Mouse (Mus musculus) stomach, postnatal 0 days (tissue): ENCODE measurements around the gene Mxd1.

Source experiments
- CTCF ChIP-seq: IDR thresholded peaks from 2 replicates; pipeline ENCODE4 v1.5.1; 2016; ENCODE audit warnings: antibody characterized with exemption, low read depth, mild to moderate bottlenecking, moderate library complexity
- EP300 ChIP-seq: optimal IDR thresholded peaks from 2 replicates; pipeline ENCODE3; 2016; ENCODE audit warnings: antibody characterized with exemption

DNA sequence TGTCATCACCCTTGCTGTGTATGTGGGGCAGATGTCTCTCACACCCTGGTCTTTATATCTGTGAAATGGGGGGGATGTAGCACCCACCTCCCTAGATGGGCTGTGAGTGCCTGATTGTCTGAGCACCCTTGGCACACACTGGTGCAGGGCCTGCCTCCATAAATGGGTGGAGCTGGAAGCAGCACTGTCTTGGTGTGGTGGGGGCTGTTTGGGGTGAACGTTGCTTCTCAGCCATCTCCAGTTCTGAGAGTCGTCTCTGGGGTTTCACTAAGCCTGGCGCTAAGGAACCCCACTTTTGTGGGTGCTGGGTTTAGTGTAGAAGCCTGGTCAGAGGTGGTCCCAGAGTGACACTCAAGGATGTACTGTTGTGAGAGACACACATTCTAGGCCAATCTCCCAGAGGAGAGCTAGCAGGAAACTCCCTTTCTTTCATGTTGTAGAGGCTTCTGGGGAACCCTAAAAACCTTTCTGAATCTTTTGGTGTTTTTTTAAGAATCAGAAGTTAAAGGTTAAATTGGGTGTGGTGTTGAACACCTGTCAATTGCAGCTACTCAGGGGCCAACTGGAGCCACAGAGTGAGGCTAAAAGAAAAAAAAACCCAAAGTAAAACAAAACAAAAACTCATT is 24.1 kb downstream of the Mxd1 start:
- no peak for TF ChIP-seq CTCF
- no peak for TF ChIP-seq EP300
